Mouse (Mus musculus): ENCODE results near the gene Cym. TPM values are rescaled to one million over a fixed set of nuclear protein-coding genes. Genes with fewer than 3 reads are reported as not detected.

The Cym gene
- not detected in 2 replicates for polyA plus RNA-seq (2016; fragmentation: Nextera tagmentation; extraction: Ambion mirVana)

DNA sequence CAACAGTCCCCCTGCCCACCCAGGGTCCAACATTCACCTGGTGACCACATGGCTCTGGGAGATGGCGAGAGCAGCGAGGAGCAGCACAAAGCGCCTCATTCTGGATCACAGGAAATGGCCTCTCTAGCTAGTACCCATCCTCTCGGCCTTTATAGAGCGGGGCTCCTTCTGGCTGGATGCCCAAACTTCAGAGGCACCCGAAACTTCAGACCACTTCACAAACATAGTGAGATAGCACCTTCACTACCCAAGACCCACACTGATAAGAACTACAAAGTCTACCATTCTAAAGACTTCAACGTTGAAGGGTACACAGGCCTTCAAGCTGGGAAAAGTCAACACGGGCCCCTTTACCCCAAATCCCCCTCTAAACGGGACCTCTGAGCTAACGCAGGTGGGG is at the start of gene Cym:
Gene Cym (minus strand): TSS at position 125 of the 400 bp plus-strand sequence.
- no peaks in the 10 kb centered on the region for H3K9me3 ChIP-seq (replicated peaks)
- no peaks in the 10 kb centered on the region for H3K36me3 ChIP-seq
- no peak within 1 kb of the TSS for H3K4me3 ChIP-seq
- WGBS: 92% methylated on average over 10 of the region's 10 CpGs
- H3K27me3 ChIP-seq (ENCODE audit: low read depth, poor library complexity, severe bottlenecking): no peaks in the 10 kb centered on the region
- no peaks in the 10 kb centered on the region for H3K4me1 ChIP-seq
- no peak within 1 kb of the TSS for H3K27ac ChIP-seq
- DNase-seq (ENCODE audit: low spot score): no peak

DNA sequence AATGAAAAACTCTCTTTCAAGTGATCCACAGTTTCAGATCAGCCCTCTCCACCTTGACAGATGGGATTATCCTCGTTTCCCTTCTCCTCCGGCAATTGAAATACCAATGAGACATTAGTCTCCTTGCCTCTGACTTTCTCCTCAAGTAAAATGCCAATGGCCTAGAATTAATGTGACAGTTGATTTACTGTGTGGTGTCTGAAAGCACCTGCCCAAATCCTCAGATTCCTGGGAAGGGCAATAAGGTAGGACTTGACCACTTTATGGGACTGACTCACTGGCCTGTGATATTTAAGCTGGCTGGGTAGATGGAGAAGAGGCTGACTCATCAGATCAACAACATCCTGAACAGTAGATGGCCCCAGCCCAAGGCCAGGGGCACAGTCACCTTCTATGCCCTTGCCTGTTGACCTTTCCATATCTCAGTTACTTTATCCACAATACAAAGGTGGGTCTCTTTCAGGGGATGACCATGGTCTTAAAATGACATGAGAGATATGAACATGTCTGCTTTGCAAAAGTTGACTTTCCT is 45.3 kb upstream of the Cym start:
- Histone ChIP-seq H3K9me3 (replicated peaks) (no peaks in the 10 kb centered on the region), H3K36me3 (no peaks in the 10 kb centered on the region), H3K27me3 (ENCODE audit: low read depth, poor library complexity, severe bottlenecking) (no peaks in the 10 kb centered on the region), H3K4me1 (peaks cover under 1% of the 10 kb centered on the region), H3K27ac (no peak overlapping the region), H3K4me3 (no peak overlapping the region)
- 56% methylated on average over 2 of the region's 2 CpGs for WGBS
- DNase-seq (ENCODE audit: low spot score): no peak

DNA sequence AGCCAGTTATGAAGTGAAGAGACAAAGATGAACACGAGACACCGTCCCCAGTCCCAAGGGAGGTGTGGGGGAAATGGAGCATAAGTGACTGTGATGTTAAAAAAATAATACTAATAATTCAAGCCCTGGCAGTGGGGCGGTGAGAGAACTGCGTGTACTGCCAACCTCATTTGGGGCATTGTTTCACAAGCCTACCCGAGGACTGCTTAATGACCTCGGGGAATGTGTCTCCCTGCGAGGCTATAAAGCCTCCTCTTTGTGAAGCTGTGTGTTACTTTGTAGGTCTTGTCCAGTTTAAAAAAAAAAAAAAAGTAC is 40.3 kb upstream of the Cym start:
- no peak for DNase-seq (ENCODE audit: low spot score)

DNA sequence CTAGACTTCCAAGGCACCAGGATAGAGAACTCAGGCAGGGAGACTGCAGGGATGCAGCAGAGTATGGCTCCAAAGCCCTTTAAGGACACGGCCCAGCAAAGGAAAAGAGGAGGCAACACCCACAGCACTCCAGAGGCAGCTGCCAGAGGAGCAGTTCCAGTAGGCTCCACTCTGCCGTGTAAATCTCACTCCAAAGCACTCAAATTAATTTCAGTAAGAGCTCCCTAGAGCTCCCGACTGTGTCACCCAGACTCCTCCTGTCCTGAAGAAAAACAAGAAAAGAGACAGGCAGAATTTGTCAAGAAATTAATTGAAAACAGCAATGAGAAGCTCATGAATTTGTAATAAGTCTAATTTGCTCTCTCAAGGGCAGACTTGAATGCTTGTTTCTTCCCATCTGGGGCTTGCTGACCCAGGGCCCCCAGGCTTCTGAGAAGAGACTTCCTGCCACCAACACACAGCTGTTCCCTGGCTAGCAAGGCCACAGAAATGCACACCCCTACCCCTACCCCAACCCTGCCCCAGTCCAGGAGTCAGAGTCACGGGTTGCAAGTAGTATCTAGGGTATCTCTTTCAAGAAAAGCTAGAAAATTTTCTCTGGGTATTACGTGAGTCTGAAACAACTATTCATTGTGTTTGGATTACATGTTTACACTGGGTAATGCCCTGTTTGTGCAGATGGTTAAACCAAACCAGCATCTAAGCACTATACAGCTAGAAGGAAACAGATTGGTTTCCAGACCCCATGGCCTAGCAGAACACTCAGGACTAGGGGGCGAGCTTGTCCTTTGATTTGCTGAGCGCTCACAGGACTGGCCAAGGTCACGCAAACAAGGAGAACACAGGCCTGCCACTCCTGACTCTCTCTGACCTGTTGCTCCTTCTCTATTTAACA is 39.7 kb upstream of the Cym start:
- H3K36me3 ChIP-seq: no peaks in the 10 kb centered on the region
- no peak overlapping the region for H3K4me3 ChIP-seq
- H3K27me3 ChIP-seq (ENCODE audit: low read depth, poor library complexity, severe bottlenecking): no peaks in the 10 kb centered on the region
- peaks cover 21% of the 10 kb centered on the region for H3K4me1 ChIP-seq
- no peak for DNase-seq (ENCODE audit: low spot score)
- H3K9me3 ChIP-seq (replicated peaks): no peaks in the 10 kb centered on the region
- 45% methylated on average over 8 of the region's 8 CpGs for WGBS
- peak overlapping the region; percentile 76 for H3K27ac ChIP-seq

More for the DNA sequence above, 40.3 kb upstream of the Cym start:
- no peaks in the 10 kb centered on the region for H3K36me3 ChIP-seq
- WGBS: 50% methylated on average over 7 of the region's 7 CpGs
- no peak overlapping the region for H3K4me3 ChIP-seq
- no peaks in the 10 kb centered on the region for H3K9me3 ChIP-seq (replicated peaks)
- H3K27ac ChIP-seq: 0 out of 2 replicates have a peak overlapping the region, but pooled peaks have one; percentile 76
- H3K27me3 ChIP-seq (ENCODE audit: low read depth, poor library complexity, severe bottlenecking): no peaks in the 10 kb centered on the region
- peaks cover 17% of the 10 kb centered on the region for H3K4me1 ChIP-seq

DNA sequence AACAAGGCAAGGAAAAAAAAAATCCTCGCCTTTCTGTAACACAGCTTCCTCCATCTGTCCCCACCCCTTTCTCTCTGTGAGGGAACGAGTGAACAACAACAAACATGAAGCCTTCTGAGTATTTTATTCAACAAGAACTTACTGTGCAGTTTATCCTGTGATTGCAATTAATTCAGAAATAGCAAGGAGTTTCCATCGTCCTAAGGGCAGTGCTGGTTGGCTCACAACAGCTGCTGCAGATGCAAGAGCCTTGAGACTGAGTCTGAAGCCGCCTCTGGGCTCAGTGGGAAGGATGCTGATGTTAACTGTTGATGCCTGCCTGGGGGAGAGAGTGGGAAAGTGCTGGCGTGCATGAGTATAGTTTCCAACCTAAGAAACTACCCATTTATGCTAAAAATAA is 36.4 kb upstream of the Cym start:
- Histone ChIP-seq H3K4me3 (no peak overlapping the region), H3K4me1 (peaks cover 21% of the 10 kb centered on the region), H3K27ac (no peak overlapping the region), H3K9me3 (replicated peaks) (no peaks in the 10 kb centered on the region), H3K27me3 (ENCODE audit: low read depth, poor library complexity, severe bottlenecking) (no peaks in the 10 kb centered on the region), H3K36me3 (no peaks in the 10 kb centered on the region)
- WGBS: 76% methylated on average over 5 of the region's 5 CpGs
- no peak for DNase-seq (ENCODE audit: low spot score)

DNA sequence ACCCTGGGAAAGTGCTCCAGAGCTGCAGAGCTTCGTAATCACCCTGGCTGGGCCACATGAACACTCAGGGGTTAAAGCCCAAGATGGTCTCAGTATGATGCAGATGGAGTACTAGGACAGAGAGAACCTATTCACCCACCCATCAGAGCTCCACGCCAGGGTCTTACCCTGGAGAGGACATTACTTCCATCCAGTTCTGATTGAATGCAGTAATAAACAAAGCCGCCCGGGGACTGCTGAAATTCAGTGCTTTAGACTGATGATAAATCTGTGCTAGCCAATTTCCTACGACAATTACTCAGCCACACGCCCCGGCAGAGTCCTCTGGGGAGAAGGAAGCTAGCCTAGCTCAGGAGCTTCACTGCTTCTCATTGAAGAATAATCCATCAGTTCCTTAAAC is 35.2 kb upstream of the Cym start:
- Histone ChIP-seq H3K36me3 (no peaks in the 10 kb centered on the region), H3K27me3 (ENCODE audit: low read depth, poor library complexity, severe bottlenecking) (no peaks in the 10 kb centered on the region), H3K4me3 (no peak overlapping the region), H3K9me3 (replicated peaks) (no peaks in the 10 kb centered on the region), H3K4me1 (peaks cover 19% of the 10 kb centered on the region), H3K27ac (no peak overlapping the region)
- DNase-seq (ENCODE audit: low spot score): no peak
- 58% methylated on average over 7 of the region's 7 CpGs for WGBS

DNA sequence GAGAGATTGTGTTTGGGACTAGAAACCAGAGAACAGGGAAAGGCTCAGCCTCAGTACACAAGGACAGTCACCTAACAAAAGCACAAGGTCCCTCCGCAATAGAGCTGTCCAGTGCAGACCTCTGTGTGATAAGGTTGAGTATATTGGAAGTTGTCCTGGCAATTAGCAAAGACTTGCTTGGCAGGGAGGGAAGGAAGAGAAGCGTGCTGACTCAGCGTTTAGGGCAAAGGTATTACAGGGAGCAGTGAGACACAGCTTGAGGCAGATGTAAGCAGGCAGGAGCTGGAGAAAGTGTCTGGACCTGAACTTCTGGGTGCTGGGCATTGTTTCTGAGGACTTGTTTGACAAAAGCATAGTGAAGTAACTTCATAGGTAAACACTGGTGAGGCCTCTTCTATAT is 34.5 kb upstream of the Cym start:
- WGBS: 84% methylated on average over 3 of the region's 3 CpGs
- Histone ChIP-seq H3K27me3 (ENCODE audit: low read depth, poor library complexity, severe bottlenecking) (no peaks in the 10 kb centered on the region), H3K4me1 (peaks cover 12% of the 10 kb centered on the region), H3K9me3 (replicated peaks) (no peaks in the 10 kb centered on the region), H3K27ac (no peak overlapping the region), H3K4me3 (no peak overlapping the region), H3K36me3 (no peaks in the 10 kb centered on the region)
- DNase-seq (ENCODE audit: low spot score): no peak

DNA sequence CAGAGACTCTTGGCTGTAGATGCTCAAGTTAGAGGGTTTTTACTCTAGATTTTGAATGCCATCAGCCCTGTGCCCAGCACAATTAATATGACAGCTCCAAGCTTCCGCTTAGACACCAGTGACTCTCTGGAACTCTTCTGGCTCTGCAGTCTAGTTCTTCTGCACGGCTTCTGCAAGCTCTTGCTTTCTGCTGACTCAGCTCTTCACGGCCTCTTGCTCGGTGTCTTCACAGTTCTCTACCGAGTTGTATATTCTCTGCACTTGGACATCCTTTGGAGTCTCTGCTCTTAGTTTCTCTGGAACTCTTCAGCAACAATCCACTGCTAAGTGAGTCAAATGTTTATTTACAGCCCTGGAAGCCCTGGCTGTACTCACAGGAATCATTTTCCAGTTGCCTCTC is 32.4 kb upstream of the Cym start:
- H3K27ac ChIP-seq: no peak overlapping the region
- no peak overlapping the region for H3K4me3 ChIP-seq
- H3K4me1 ChIP-seq: peaks cover 5% of the 10 kb centered on the region
- H3K27me3 ChIP-seq (ENCODE audit: low read depth, poor library complexity, severe bottlenecking): no peaks in the 10 kb centered on the region
- no peak for DNase-seq (ENCODE audit: low spot score)
- no peaks in the 10 kb centered on the region for H3K9me3 ChIP-seq (replicated peaks)
- no peaks in the 10 kb centered on the region for H3K36me3 ChIP-seq
- 78% methylated on average over 5 of the region's 5 CpGs for WGBS

DNA sequence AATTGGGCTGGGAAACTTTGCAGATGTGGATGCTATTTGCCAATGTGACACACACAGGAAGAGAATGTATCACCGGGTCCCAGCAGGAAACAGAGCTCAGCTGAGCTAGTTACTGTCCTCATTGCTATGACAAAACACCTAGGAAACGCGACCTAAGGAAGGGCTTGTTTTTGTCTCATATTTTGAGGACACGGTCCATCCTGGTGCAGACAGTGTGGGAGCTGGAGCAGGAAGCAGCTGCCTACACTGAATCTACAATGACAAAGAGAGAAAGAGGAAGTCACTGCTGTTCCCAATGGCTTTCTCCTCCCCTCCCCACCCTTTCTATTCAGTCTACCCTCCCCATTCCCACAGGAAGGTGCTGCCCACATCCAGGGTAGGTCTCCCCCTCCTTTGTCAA is 30.5 kb upstream of the Cym start:
- Histone ChIP-seq H3K36me3 (no peaks in the 10 kb centered on the region), H3K27me3 (ENCODE audit: low read depth, poor library complexity, severe bottlenecking) (no peaks in the 10 kb centered on the region), H3K27ac (no peak overlapping the region), H3K4me1 (peaks cover 5% of the 10 kb centered on the region), H3K9me3 (replicated peaks) (no peaks in the 10 kb centered on the region), H3K4me3 (no peak overlapping the region)
- no peak for DNase-seq (ENCODE audit: low spot score)
- 77% methylated on average over 4 of the region's 4 CpGs for WGBS

DNA sequence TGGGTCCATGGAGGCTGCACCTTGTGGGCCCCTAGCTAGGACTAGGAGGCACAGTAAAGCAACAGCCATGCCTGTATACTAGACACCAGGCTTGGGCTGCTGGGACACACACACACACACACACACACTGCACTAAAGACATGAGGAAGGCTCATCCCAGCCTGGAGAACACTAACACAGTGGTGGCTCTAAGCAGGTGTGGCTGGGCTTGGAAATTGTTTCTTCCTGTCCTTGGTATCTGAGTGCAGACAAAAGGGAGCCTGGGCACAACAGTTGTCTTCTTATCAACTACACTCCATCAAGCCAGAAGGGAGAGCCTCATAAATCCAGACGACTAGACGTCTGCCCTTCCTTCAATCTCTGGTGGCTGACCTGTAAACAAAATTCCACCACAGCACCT is 28.8 kb upstream of the Cym start:
- no peaks in the 10 kb centered on the region for H3K9me3 ChIP-seq (replicated peaks)
- no peaks in the 10 kb centered on the region for H3K4me1 ChIP-seq
- 24% methylated on average over 2 of the region's 2 CpGs for WGBS
- no peaks in the 10 kb centered on the region for H3K36me3 ChIP-seq
- no peak for DNase-seq (ENCODE audit: low spot score)
- H3K27me3 ChIP-seq (ENCODE audit: low read depth, poor library complexity, severe bottlenecking): no peaks in the 10 kb centered on the region
- no peak overlapping the region for H3K4me3 ChIP-seq
- H3K27ac ChIP-seq: no peak overlapping the region

DNA sequence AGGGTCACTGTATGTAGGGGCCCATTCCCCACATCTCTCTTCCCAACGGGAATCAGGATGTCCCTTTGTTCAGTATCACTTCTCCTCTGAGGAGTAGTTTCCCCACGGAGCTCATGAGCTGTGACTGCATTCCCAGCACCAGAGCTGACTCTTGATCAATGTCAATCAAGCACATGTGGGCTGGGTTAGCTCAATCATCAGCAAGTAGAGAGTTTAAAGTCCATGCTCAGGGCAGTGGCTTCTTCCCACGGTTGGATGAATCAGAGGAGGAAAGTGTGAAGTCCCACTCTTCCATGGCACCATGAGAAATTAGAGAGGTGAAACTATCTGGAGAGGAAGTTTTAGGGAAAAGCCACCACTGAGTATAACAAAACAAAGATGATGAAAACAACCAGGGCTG is 27.5 kb upstream of the Cym start:
- Histone ChIP-seq H3K4me1 (no peaks in the 10 kb centered on the region), H3K9me3 (replicated peaks) (no peaks in the 10 kb centered on the region), H3K4me3 (no peak overlapping the region), H3K27me3 (ENCODE audit: low read depth, poor library complexity, severe bottlenecking) (no peaks in the 10 kb centered on the region), H3K27ac (no peak overlapping the region), H3K36me3 (no peaks in the 10 kb centered on the region)
- no peak for DNase-seq (ENCODE audit: low spot score)
- 61% methylated on average over 3 of the region's 3 CpGs for WGBS

DNA sequence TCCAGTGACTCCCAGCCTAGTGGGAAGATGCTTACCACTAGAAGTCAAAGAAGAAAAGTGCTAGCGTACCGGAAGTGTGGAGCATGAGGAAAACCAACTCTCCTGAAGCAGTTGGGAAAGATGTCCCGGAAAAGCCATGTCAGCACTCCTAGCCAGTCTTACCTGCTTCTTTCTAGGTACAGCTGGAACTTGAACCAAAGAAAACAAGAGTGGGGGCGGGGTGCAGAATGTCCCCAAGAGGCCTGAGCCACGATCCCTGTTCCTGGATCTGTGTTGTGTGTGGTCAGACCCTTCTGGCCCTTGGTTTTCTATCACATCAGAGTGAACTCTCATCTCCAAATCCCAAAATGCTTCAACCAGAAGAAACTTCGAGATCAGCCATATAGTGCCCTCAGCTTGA is 25.3 kb upstream of the Cym start:
- DNase-seq (ENCODE audit: low spot score): no peak
- Histone ChIP-seq H3K4me1 (no peaks in the 10 kb centered on the region), H3K9me3 (replicated peaks) (no peaks in the 10 kb centered on the region), H3K4me3 (no peak overlapping the region), H3K27me3 (ENCODE audit: low read depth, poor library complexity, severe bottlenecking) (no peaks in the 10 kb centered on the region), H3K36me3 (no peaks in the 10 kb centered on the region), H3K27ac (no peak overlapping the region)
- WGBS: 88% methylated on average over 6 of the region's 6 CpGs

DNA sequence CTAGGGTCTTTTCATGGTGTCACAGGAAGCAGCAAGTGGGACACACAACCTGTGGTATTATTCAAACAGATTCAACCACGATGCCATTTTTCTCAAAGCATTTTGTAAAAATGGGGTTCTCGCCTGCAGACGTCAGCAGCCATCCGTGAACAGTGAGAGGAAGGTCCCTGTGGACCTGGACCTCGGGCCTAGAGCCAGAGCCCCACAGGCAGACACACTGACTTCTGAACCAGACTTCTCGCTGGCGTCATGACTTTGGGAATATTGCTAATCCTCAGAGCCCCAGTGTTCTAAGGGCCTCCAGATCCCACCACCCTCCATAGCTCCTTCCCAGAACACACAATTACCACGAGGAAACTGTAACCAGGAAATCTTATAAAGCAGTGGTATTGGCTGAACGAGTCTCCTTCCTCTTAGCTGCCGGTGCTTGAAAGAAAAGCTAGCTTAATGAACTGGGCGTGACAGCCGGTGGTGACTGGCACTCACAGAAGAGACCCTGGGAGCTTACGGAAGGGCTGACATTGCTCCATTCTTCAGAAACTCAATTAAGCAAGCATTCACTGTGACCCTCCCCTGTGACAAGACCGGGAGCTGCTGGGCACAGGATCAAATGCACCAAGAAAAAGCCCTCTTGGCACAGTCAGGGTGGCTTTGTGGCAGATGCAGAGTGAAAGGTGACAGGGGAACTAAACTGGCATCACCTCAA is 20.0 kb upstream of the Cym start:
- no peak for DNase-seq (ENCODE audit: low spot score)
- Histone ChIP-seq H3K9me3 (replicated peaks) (no peaks in the 10 kb centered on the region), H3K4me1 (peaks cover 6% of the 10 kb centered on the region; the same call in 1 of the 2 replicates), H3K4me3 (no peak overlapping the region), H3K27me3 (ENCODE audit: low read depth, poor library complexity, severe bottlenecking) (no peaks in the 10 kb centered on the region), H3K36me3 (no peaks in the 10 kb centered on the region), H3K27ac (no peak overlapping the region)
- 63% methylated on average over 14 of the region's 14 CpGs for WGBS

Data from limb, embryonic 10.5 days (tissue).